Mouse (Mus musculus) embryonic fibroblast, embryonic 13.5 days (primary cell): Measurements from ENCODE around the gene Sf3a1.

Experiments
- CTCF ChIP-seq: IDR thresholded peaks from 2 replicates; pipeline ENCODE4 v1.5.1; 2011; ENCODE audit warnings: mild to moderate bottlenecking, control low read depth, low read length, moderate library complexity, borderline replicate concordance; ENCODE audit not compliant: insufficient read depth
- POLR2A ChIP-seq: IDR thresholded peaks from 2 replicates; pipeline ENCODE4 v1.6.1; 2011; ENCODE audit warnings: low read depth, mild to moderate bottlenecking, control low read depth, low read length, moderate library complexity

GRCm38 (mm10) chr11:4182061-4182460 lies 21.9 kb downstream of the Sf3a1 start:
- no peak for TF ChIP-seq CTCF
- no peak for TF ChIP-seq POLR2A
